Mouse (Mus musculus) right cerebral cortex, postnatal 14 days (tissue): Measurements from ENCODE around the gene 1700123K08Rik.
"Not testable (repeated sequence)": the region's sequence is repeated elsewhere in the genome, so short reads cannot be mapped to it uniquely, and the experiment has no call there.

Source experiments
- DNase-seq: peaks from one replicate; pipeline ENCODE4 v3.0.0; 2022

The 1700123K08Rik gene

GRCm38 (mm10) chr5:138564612-138565011 lies at the start of gene 1700123K08Rik:
Gene 1700123K08Rik (minus strand): TSS chr5:138564712.
- not testable (repeated sequence) for DNase-seq

- DNase-seq, result no peak
Observed at GRCm38 (mm10) chr5:138587396-138587795, 22.9 kb upstream of the 1700123K08Rik start.

- peak; percentile 15 for DNase-seq
Observed at GRCm38 (mm10) chr5:138571623-138572022, 7.1 kb upstream of the 1700123K08Rik start.

- no peak for DNase-seq
Observed at GRCm38 (mm10) chr5:138552718-138553117, 11.8 kb downstream of the 1700123K08Rik start.

GRCm38 (mm10) chr5:138532491-138532890 lies 32.0 kb downstream of the 1700123K08Rik start:
- no peak for DNase-seq
